Mouse (Mus musculus): ENCODE measurements around the gene 4932415D10Rik. TPM values are rescaled to one million over a fixed set of nuclear protein-coding genes. Genes with fewer than 3 reads are reported as not detected.

4932415D10Rik gene
- not detected for total RNA-seq (2021)

DNA sequence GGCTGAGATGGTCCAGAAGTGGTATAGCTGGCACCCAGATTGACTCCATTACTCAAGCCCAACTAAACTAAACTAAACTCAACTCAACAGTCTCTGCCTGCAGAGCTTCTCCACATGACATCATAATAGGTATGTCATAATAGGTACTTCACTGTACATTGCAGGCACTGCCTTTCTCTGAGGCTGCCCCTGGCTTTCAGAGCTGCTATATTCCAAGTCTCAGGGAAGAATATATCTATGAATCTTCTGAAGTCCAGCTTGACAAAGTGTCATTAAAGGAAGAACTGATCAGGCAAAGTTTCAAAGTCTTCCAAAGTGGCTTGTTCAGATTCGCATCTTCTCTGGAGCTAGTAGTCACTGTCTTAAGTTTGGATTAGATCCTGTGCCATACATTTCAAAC lies at the start of gene 4932415D10Rik:
Gene 4932415D10Rik, minus strand, starts transcription at position 101 of the 400 bp plus-strand sequence.
- no peak for DNase-seq

DNA sequence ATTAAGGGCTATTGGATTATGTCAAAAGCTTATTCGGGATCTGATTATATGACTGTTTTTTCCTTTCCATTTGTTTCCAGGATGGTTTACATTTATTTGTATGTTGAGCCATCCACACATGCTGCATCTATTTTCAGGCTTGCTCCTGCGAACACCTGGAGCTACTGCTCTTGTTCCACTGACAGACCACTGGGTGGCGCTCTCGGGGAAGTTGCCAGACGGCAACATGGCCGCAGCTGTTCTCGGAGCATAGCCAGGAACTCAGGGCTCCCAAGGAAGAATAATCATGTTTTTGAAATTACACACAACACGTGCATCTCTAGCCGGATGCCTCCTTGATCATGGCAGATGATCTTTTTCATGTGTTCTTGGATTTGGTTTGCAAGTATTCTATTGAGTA lies 45.5 kb upstream of the 4932415D10Rik start:
- DNase-seq: no peak

DNA sequence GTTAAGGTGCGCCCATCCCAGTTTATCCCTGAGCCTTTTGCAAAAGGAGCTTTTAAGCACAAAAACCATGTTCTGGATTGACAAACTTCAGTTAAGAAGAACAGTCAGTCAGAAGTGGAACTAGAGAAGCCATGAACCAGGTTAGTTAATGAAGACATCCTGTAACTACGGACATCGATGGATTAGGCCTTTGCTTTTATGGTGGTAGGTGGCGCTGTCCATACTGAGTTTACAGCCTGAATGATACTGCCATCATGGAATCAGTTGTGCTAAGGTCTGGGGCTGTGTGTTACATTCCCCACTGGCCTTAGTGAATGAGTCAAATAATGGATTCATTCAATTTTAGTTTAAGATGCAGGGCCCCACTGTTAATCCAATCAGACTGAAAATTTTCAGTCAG lies 39.0 kb upstream of the 4932415D10Rik start:
- no peak for DNase-seq

DNA sequence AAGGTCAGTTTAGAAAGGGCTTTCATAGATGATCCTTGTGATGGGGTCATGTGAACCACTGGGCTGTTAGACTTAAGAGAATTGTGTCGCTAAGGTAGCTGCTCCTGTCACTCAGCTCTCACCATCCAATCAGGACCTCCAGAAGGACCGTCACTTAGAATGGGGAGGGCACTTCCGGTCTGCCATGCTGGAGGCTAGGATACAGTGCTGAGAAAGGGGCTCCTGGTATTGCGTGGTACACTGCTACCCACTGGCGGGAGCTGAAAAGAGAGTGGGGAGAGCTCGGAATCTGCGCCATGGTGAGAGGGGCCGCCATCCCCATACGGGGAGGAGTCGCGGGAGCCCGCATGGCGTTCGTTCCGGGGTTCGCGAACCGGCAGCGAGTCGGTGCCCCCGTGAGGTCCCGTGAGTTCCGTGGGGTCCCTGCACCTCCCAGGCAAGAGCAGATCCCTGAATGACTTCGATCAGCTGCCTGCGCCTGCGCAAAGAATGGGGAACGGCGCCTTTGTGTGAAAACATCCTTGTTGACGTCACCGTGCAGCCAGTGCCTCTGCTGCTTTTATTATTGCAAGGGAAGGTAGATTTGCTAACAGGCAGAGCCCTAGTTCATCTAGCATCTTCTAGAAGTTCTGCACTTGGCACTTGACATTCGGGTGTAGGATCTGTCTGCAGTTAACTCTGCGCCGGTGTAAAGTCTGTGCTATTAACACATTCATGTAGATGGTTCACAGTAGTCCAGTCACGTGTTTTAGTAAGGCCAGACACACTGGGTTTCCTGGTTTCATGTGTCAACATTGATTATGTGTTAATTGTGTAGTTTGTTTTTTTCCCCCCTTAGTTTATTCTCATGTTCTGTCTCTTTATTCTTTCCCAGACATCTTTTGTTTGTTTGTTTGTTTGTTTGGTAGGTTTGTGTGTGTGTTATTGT lies 38.0 kb upstream of the 4932415D10Rik start, which contains the start of gene Gm4924:
Gene Gm4924, plus strand, starts transcription at position 173 of the 928 bp plus-strand sequence.
- peak; percentile 87 to 88 for DNase-seq

DNA sequence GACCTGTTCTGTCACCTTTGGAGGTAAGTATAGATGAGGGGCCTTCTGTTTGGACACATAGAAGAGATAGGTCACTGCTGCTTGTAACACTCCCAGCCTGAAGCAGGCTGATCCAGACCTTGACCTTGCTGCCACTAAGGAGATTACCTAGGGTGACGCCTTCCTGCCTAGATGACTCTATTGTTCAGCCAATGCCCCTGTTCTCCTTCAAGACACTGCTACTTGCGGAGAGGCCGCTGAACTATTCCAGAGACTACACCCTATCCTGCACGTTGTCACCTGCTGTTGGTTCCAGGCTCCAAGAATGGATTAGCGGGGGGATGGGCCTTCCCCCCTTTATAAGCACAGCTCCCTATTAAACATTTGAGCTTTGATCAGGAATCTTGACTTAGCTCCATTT lies 13.4 kb upstream of the 4932415D10Rik start:
- no peak for DNase-seq

DNA sequence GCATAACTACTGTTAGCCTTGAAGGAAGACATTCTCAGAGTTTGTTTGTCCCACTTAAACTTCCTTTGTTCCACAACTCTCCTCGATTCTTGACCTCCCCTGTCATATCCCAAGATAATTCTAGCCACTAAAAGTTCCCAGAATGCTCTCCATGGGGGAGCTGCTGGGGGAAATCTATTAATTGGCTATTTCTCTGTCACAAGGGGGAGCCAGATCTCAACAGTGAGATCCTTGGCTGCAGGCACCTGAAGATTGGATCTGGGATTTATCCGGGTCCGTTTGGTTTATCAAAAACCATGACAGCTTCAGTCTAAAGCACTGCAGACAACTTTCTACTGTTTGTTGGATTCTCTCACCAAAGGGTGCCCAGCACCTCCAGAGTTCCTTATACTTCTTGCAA lies 3.8 kb upstream of the 4932415D10Rik start:
- no peak for DNase-seq

DNA sequence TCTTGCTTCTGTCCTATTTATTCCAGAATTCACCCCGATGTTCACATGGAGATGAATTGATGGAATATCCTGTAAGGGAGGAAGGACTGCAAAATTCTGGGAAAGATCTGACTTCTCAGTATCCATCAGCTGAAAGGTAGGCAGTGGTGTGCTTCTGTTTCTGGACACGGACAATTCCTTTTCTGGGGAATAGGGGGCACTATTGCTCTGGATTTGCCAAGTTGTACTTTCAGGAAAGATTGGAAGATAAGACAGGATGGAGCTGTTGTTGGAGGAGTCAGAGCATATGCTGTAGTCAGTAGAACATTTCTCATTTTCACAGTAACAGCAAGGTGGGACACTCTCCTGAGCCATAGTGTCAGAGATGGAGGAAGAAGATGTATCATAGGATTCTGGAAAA lies 19.9 kb downstream of the 4932415D10Rik start:
- DNase-seq: no peak

DNA sequence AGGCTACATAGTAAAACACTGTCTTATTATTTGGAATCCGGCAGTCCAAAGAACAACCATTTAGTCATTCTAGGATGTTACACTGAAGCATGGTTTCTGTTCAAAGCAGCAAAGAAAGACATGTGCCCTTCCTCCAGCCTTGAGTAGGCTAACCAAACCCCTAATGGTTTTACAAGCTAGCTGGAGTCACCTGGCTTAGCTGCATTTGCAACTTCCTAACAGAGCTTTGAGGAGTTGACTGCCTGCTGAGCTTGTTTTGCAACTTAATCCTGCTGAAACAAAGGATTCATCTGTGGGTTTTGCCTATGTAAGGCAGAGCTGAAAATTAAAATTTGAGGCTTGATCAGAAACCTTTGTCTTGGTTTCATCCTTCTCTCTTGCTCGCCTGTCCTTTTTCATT lies 59.1 kb downstream of the 4932415D10Rik start:
- DNase-seq: no peak

DNA sequence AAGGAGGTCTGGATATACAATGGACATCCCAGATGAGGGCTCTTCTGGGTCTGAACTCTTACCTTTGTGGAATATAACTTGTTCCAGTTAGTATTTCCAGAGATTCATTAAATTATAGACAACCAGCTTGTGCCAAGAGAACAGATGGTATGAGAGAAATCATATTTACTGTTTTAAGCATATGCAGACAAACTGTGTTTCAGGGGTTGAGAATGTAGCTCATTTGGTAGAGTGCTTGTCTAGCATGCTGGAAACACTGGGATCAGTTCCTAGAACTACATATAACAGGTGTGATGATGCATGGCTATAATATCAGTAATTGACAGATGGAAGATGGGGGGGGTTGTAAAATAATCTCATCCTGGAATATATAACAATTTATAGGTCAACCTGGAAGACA lies 71.4 kb downstream of the 4932415D10Rik start:
- DNase-seq: no peak

DNA sequence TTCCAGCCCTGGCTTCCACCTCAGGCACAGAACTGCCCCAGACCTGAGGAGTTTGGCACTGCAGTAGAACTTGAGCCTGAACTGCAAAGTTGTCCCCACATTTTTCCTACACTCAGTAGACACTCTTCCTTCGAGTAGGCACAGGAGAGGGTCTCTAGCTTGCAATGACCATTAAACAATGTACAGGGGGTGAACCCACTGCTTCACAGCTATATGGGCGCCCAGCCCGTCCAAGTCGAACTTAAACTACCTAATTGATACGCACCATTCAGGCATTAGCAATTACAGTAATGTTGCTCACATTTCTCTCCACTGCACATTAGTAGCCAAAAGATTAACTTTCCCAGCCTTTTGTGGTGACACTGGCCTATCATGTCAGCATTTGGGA lies 75.0 kb downstream of the 4932415D10Rik start:
- no peak for DNase-seq

DNA sequence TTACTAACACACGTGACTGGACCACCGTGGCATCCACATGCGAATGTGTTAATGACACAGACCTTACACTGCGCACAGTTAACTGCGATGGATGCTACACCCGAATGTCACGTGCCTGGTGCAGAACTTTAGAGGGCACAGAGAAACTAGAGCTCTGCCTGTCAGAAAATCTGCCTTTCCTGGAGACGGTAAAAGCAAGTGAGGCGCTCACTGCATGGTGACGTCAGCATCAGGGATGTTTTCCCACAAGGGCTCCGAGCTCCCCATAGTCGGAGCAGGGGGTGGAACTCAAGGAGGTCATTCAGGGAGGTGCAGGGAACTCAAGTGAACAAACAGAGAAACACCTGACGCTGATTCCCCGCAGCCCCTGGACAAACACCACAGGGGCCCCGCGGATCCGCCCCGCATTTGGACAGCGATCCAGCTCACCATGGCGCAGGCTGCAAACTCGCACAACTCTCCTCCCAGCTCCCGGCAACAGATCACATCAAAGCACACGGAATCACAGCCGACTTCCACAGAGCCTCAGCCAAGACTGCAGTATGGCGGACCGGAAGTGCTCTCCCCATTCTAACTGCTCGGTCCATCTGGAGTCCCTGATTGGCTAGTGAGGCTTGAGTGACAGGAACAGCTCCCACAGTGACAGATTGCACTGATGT lies 75.5 kb downstream of the 4932415D10Rik start, which contains the start of gene Zfp938:
Gene Zfp938, minus strand, starts transcription at position 539 of the 659 bp plus-strand sequence.
- DNase-seq: peak; percentile 78

Other genes with a start within 250 kb of the 4932415D10Rik start
- gene BC024063, start 233.2 kb downstream of the 4932415D10Rik start, total RNA-seq (2021): 1 to 10 TPM; 7.5 to 9.8 TPM
- 10 to 100 TPM; 10.0 to 10.7 TPM for gene AU041133, start 188.6 kb downstream of the 4932415D10Rik start, total RNA-seq (2021)
- 10 to 100 TPM; 22.8 to 23.9 TPM for gene Zfp938, start 75.3 kb downstream of the 4932415D10Rik start, total RNA-seq (2021)
- gene Gm4924, start 37.7 kb upstream of the 4932415D10Rik start, total RNA-seq (2021): 1 to 10 TPM; 6.6 to 8.6 TPM
- gene Gm1553, start 176.0 kb upstream of the 4932415D10Rik start, total RNA-seq (2021): not detected